Mouse (Mus musculus): ENCODE measurements around the gene Xkr8.
"Not testable (repeated sequence)": the region's sequence is repeated elsewhere in the genome, so short reads cannot be mapped to it uniquely, and the experiment has no call there.

Xkr8 gene

GRCm38 (mm10) chr4:132732148-132732684 lies at the start of gene Xkr8:
Gene Xkr8, minus strand, starts transcription at chr4:132732546.
- DNase-seq, result peak; percentile 92

DNA sequence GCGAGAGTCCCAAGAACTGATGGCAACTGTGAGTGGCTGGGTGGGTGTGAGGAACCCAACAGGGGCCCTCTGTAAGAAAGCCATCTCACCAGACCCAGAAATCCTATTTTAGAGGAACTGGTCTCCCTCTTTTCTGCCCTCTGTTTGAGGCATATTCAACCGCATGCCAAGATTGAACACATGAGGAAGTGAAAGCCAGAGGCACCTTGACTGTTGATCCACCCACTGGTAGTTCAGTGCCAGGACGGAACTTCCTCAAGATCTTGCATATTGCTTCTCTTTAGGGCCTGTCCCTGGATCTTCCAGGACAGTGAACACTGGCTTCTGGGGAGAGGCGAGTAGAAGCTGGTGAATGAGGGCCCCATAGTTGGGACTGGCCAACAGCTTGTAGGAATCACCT lies 47.9 kb upstream of the Xkr8 start:
- no peak for DNase-seq

DNA sequence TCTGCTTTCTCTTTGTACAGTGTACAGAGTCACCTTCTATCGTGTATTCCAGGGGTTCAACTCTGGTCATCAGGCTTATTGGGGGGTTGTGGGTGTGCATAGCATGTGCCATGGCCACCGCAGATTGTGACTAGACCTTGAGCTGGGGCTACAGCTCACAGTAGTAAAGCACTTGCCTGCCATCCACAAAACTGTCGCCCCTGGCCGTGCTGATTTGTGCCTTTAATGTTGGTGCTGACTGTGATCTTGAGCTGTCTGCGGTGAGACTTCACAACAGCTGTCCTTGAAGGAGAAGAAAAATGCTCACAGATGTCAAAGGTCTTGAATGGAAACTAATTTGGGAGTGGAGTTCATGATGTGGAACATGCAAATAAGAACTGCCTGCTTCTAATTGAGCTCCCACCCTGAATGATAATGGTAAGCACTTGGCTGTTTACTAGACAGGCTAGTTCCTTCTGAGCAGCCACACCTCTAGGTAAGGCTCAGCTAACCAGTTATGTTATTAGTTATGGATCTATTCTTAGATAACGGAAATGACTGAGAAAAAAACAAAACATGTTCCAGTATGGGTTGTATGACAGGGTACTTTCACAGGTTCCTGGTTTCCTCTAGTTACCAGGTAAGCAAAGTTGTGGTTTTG lies 46.3 kb upstream of the Xkr8 start:
- no peak for DNase-seq

GRCm38 (mm10) chr4:132776764-132777163 lies 44.4 kb upstream of the Xkr8 start:
- peak; percentile 86 for DNase-seq

DNA sequence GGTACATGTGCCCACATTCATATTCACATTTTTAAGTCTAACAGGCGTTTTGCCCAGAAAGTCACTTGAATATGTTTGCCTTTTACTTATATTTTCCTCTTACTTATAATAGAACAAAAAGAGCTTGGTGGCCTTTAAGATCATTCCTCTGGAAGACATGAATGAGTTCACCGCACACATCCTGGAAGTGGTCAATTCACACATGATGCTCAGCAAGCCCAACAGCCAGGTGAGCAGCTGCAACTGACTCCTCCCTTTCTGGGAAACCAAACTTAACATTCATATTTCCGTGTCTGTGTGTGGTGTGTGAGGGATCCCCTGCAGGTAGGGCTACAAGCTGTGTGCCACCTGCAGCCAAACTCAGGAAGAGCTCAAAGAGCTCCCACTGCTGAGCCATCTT lies 42.6 kb upstream of the Xkr8 start:
- no peak for DNase-seq

- DNase-seq, result no peak
Measured at GRCm38 (mm10) chr4:132771776-132772175, 39.4 kb upstream of the Xkr8 start.

DNA sequence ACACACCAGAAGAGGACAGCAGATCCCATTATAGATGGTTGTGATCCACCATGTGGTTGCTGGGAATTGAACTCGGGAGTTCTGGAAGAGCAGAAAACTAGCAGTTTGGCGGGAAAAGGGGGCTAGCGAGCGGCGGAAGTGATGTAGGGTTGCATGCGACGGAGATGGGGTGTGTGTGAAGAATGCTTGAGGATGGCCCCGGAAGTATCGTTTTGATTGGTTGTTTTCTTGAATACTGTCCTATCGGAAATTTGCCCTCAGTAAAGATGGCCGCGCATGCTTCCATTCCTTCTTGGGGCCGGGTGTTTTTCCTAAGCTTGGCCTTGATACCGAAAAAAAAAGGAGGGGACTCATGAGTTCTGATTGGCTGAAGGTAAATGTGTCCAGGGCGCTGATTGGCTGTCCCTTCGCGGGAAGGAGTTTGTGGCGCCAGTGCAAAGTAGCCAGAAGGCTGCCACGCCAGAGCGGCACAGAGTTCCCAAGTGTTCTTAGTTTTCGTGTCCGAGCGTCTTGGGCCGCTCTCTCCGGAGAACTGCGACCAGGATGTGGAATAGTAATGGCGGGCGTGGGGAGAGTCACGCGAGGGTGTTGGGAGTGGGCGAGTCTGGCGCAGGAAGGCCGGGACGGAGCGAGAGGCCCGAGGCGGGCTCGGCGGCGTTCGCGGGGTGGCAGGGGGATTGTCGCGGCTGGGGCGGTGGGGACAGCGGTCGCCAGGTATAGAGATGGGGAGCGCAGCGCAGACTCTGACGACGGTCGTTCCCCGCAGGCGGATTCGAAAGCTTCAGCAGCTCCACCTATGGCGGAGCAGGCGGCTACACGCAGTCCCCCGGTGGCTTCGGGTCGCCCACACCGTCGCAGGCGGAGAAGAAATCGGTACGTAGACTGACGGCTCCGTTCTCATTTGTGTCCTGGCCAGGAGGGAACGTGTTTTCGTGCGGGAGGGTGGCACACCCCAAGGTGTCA lies 35.8 kb upstream of the Xkr8 start, which contains the start of gene Rpa2:
Gene Rpa2, plus strand, starts transcription at position 419 of the 963 bp plus-strand sequence.
- peak; percentile 98 for DNase-seq

- DNase-seq, result not testable (repeated sequence)
Measured at GRCm38 (mm10) chr4:132763125-132763524, 30.8 kb upstream of the Xkr8 start.

DNA sequence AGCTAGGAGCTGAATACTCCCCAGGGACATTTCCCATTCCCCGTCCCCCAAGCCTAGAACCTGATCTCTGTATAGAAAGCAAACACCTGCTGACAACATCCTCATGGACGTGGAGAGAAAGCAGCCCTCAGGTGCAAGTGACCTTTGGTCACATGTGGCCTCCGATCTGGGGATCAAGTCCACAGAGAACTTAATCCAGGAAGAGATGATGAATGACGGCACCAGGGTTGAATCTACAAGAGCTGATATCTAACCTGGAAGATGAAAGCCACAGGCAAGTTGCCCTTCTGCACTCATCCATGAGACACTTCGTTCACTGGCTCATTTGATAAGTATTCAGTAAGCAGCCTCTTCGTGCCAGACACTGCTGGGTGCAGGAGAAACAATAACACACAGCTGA lies 30.3 kb upstream of the Xkr8 start:
- no peak for DNase-seq

GRCm38 (mm10) chr4:132760296-132760695 lies 27.9 kb upstream of the Xkr8 start:
- DNase-seq, result no peak

DNA sequence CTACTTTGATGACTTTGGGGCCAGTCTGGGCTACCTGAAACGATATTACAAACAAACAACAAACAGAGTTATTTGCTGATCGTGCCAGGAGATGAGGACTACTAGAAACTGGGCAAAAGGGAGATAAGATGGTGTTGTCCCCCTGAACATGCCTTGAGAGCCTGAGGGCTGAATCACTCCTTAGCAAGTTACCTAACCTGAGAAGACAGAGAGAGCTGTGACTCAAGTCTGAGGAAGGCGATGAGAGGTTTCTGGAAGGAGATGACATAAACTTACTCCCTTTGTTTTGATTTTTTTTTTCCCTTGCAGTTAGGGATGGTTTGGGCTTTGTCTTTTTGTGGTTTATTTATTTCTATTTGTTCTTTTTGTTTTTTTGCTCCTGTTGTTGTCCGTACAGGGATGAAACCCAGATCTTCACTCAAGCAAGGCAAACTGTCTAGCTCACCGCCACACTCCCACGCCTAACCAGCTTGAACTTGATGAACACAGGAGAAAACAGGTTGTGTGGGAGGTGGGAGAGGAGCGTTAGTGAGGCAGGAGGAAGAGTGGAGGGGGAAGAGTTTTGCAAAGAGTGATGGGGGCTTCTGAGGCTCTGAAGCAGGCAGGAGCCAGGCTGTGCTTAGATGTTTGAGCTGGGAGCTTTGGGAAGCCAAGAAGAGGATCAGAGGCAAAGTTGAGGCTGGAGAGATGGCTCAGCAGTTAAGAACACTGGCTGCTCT lies 25.4 kb upstream of the Xkr8 start:
- no peak for DNase-seq

GRCm38 (mm10) chr4:132756974-132757373 lies 24.6 kb upstream of the Xkr8 start, which contains the start of gene Smpdl3b:
Gene Smpdl3b, minus strand, starts transcription at chr4:132757252.
- DNase-seq, result peak; percentile 50

DNA sequence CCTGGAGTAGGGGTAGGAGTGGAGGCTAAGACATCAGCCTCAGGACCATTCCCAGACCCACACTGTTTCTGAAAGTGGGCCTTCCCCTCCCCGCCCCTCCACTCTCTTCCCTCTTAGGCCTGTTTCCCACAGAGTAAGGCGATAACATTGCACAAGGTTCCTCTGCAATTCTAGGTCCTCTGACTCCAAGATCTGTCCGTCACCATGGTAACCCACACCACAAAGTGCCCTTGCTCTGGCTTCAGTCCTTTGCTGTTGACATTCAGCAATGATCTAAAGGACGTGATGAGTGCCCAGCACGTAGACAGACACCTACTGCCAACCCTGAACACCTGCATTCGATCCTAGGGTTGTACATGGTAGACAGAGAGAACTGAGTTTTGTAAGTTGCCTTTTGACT lies 20.6 kb upstream of the Xkr8 start:
- no peak for DNase-seq

- no peak for DNase-seq
Measured at GRCm38 (mm10) chr4:132749258-132749982, 17.1 kb upstream of the Xkr8 start.

DNA sequence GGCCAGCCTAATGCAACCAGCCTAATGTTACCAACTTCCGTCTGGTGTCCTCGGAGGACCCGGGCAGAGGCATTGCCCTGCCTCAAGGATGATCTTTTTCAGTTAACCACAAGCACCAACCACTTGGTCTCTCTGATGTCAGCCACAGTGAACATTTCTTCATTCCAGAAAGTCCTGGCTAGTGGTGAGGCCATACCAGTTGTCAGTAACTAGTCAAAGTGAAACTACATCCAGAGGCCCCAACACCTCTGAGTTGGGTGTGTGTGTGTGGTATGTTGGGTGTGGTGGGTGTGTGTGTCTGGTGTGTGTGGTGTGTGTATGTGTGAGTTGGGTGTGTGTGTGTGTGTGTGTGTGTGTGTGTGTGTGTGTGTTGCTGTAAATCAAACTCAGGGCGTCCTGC lies 16.4 kb upstream of the Xkr8 start:
- no peak for DNase-seq

DNA sequence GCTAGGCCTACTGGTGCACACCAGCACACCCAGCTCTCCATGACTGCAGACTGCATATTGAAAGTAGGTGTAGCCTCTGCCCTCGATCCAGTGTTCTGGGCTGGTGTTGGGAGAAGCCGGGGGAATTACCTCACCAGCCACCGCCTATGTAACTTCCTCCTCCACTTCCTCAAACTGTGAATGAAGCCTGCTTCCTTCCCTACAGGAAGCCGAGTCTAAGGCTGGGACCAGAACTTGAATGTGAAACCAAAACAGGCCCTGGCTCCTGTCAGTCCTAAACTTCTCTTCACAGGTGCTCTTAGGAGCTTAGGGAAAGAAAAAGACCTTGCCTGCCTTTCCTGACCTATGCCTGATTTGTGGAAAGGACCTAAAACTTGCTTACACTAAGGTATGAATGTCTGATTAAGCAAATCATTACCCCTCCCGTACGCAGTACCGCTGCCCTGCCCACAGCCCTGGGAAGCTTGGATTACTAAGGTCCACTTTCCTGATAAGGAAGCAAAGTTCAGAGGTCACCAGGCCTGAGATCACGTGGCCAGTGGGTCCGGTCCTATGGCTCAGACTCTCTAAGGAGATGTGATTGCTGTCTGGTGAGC lies 15.4 kb upstream of the Xkr8 start:
- peak; percentile 28 for DNase-seq

GRCm38 (mm10) chr4:132746911-132747517 lies 14.7 kb upstream of the Xkr8 start:
- DNase-seq, result no peak

GRCm38 (mm10) chr4:132743992-132744911 lies 11.9 kb upstream of the Xkr8 start:
- DNase-seq, result no peak

GRCm38 (mm10) chr4:132741491-132741890 lies 9.1 kb upstream of the Xkr8 start:
- DNase-seq, result no peak

GRCm38 (mm10) chr4:132737154-132737553 lies 4.8 kb upstream of the Xkr8 start:
- DNase-seq, result not testable (repeated sequence)
